In the genomic region with DNA sequence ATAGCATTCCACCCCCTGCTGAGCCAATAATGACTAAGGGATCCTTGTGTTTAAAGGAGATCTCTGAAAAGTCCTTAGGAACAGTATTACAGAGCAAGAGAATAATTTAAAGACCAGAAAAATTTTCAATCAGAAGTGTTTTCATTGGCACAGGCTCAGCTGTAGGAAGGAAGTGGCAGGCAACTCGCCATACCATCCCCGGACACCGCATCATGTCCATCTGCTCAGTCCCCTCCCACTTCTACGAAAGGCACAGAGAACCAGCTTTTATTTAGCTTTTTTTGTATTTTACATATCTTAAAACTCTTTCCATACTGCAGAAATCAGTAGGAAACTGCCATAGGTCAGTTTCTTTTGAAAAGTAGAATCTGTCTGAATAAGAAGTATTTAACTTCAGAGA, we compare ENCODE assay signal across 23 mouse cellular contexts.
"Had no signal": no experiment of that assay in that cellular context is flagged by ENCODE, and none has a peak within 500 bp of the region (broad histone marks: within the 10 kb centered on the region; RNA-seq: fewer than 3 reads in every experiment).

No protein-coding gene starts in this region.

- H3K27ac ChIP-seq: heart, adult 2 months; heart, embryonic 13.5 days; heart, embryonic 15.5 days; hindbrain, embryonic 13.5 days; hindbrain, embryonic 15.5 days; hindbrain, postnatal 0 days; kidney, embryonic 15.5 days; kidney, postnatal 0 days; limb, embryonic 13.5 days; limb, embryonic 15.5 days; liver, embryonic 12.5 days had no signal

- H3K27me3 ChIP-seq: heart, embryonic 13.5 days; heart, embryonic 15.5 days; hindbrain, embryonic 13.5 days; hindbrain, embryonic 15.5 days; kidney, embryonic 15.5 days; limb, embryonic 13.5 days; limb, embryonic 15.5 days; liver, embryonic 12.5 days had no signal

- H3K36me3 ChIP-seq: heart, embryonic 13.5 days; heart, embryonic 15.5 days; hindbrain, embryonic 13.5 days; hindbrain, embryonic 15.5 days; kidney, embryonic 15.5 days; limb, embryonic 13.5 days; limb, embryonic 15.5 days; liver, embryonic 12.5 days had no signal

- DNase-seq: gastrocnemius, postnatal 14 days; gastrocnemius, postnatal 36 days; heart, adult 11 months; heart, adult 2 months; heart, postnatal 14 days; heart, postnatal 36 days; kidney, adult 18-20 months; kidney, adult 9 months; kidney, postnatal 14 days; kidney, postnatal 36 days; layer of hippocampus, adult 9-11 months; layer of hippocampus, postnatal 36 days; left cerebral cortex, postnatal 4 days had no signal

- H3K4me1 ChIP-seq: heart, embryonic 15.5 days; hindbrain, embryonic 13.5 days; hindbrain, embryonic 15.5 days; kidney, embryonic 15.5 days; limb, embryonic 13.5 days; limb, embryonic 15.5 days; liver, embryonic 12.5 days had no signal

- H3K4me3 ChIP-seq: heart, adult 2 months; heart, embryonic 13.5 days; heart, embryonic 15.5 days; hindbrain, embryonic 13.5 days; hindbrain, embryonic 15.5 days; kidney, embryonic 15.5 days; limb, embryonic 13.5 days; limb, embryonic 15.5 days; liver, embryonic 12.5 days had no signal
